Mouse (Mus musculus) midbrain, embryonic 16.5 days (tissue): Measurements from ENCODE around the gene Hoxc9. TPM values are rescaled to one million over a fixed set of nuclear protein-coding genes. Genes with fewer than 3 reads are reported as not detected.

ENCODE experiments used
- ATAC-seq: fragments of 200-750 bp; cut with Nextera tagmentation; 2 replicates; pipeline ENCODE4 v1.8.0; 2017; ENCODE audit warnings: moderate TSS enrichment
- H3K27ac ChIP-seq: fragments of 300-500 bp; sonication (generic); 2 replicates; pipeline ENCODE4 v1.5.1; 2014; ENCODE audit warnings: mild to moderate bottlenecking, low read length, mixed read lengths
- H3K27me3 ChIP-seq: fragments of 300-500 bp; sonication (generic); 2 replicates; pipeline ENCODE4 v1.6.1; 2014; ENCODE audit warnings: low read depth, low read length, mixed read lengths; ENCODE audit not compliant: control insufficient read depth, insufficient read depth
- H3K36me3 ChIP-seq: fragments of 300-500 bp; sonication (generic); 2 replicates; pipeline ENCODE4 v1.6.1; 2014; ENCODE audit warnings: mild to moderate bottlenecking, low read length, moderate library complexity, mixed read lengths; ENCODE audit not compliant: control insufficient read depth, insufficient read depth
- H3K4me1 ChIP-seq: fragments of 300-500 bp; sonication (generic); 2 replicates; pipeline ENCODE4 v1.6.1; 2014; ENCODE audit warnings: mild to moderate bottlenecking, low read length, mixed read lengths; ENCODE audit not compliant: control insufficient read depth, insufficient read depth
- H3K4me2 ChIP-seq: fragments of 300-500 bp; sonication (generic); 2 replicates; pipeline ENCODE4 v1.6.1; 2014; ENCODE audit warnings: mild to moderate bottlenecking, low read length, mixed read lengths
- H3K4me3 ChIP-seq: fragments of 300-500 bp; sonication (generic); 2 replicates; pipeline ENCODE4 v1.5.1; 2014; ENCODE audit warnings: low read depth, mild to moderate bottlenecking, low read length, moderate library complexity, mixed read lengths
- H3K9ac ChIP-seq: fragments of 300-500 bp; sonication (generic); 2 replicates; pipeline ENCODE4 v1.6.1; 2014; ENCODE audit warnings: low read depth, low read length, mixed read lengths
- H3K9me3 ChIP-seq: fragments of 300-500 bp; sonication (generic); replicated peaks from 2 replicates; pipeline ENCODE4 v1.6.1; 2014; ENCODE audit warnings: mild to moderate bottlenecking, low read length, mixed read lengths; ENCODE audit not compliant: control insufficient read depth, poor library complexity, severe bottlenecking
- WGBS: fragments of 180-500 bp; shearing (Covaris S2); extraction: QIAGEN DNeasy Blood & Tissue Kit; methylation state at CpG from one replicate; pipeline ENCODE4 v1.1.7; 2014; 5-methylcytosine and 5-hydroxymethylcytosine counted together
- polyA plus RNA-seq: library from polyadenylated mRNA; unstranded; fragments of >200 nt; fragmentation: Nextera tagmentation; extraction: Ambion mirVana; gene quantifications from 2 replicates; pipeline ENCODE4 v1.2.1, GENCODE M21; 2015

The Hoxc9 gene
- polyA plus RNA-seq, 1 experiment from 2014 or later: not detected

DNA sequence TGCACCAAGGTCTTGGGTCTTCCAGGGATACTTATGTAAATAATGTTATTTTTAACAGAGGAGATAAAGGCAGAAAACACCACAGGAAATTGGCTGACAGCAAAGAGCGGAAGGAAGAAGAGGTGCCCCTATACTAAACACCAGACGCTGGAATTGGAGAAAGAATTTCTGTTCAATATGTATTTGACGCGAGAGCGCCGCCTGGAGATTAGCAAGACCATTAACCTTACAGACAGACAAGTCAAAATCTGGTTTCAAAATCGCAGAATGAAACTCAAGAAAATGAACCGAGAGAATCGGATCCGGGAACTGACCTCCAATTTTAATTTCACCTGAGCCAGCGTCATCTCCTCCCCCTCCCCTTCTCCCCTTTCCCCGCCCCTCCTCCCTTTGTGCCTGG, 5.5 kb upstream of the Hoxc9 start:
- peaks cover 93% of the 10 kb centered on the region for H3K27me3 ChIP-seq
- peaks cover 3% of the 10 kb centered on the region; the same call in 1 of the 2 replicates for H3K4me1 ChIP-seq
- H3K9ac ChIP-seq: no peak overlapping the region
- under 1% methylated on average over 12 of the region's 12 CpGs for WGBS
- no peaks in the 10 kb centered on the region for H3K9me3 ChIP-seq
- no peaks in the 10 kb centered on the region for H3K36me3 ChIP-seq
- H3K4me2 ChIP-seq: no peak overlapping the region
- ATAC-seq: no peak
- H3K4me3 ChIP-seq: no peak overlapping the region
- H3K27ac ChIP-seq: no peak overlapping the region

DNA sequence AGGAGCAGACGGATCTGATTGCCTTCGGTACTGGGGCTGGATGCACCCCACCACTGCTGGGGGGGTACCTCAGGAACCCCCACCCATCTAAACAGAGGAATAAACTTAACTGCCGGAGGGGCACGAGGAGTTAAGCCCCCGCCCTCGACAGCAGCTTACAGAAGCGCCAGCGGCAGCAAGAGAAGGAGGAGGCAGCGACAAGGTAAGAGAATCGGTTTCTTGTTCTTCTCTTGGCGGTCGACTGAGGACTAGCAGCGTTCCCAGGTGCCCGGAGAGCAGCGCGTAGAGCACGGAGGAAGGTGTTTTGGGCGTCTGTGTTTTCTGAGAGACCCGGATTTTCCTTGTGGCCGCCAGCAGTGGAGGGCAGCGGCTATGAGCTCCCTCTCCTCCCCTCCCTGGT, 4.0 kb upstream of the Hoxc9 start:
- H3K27ac ChIP-seq: no peak overlapping the region
- H3K9me3 ChIP-seq: no peaks in the 10 kb centered on the region
- no peak overlapping the region for H3K4me3 ChIP-seq
- H3K9ac ChIP-seq: no peak overlapping the region
- ATAC-seq: no peak
- under 1% methylated on average over 21 of the region's 21 CpGs for WGBS
- no peak overlapping the region for H3K4me2 ChIP-seq
- H3K36me3 ChIP-seq: no peaks in the 10 kb centered on the region
- H3K4me1 ChIP-seq: no peaks in the 10 kb centered on the region
- H3K27me3 ChIP-seq: peaks cover 88% of the 10 kb centered on the region

DNA sequence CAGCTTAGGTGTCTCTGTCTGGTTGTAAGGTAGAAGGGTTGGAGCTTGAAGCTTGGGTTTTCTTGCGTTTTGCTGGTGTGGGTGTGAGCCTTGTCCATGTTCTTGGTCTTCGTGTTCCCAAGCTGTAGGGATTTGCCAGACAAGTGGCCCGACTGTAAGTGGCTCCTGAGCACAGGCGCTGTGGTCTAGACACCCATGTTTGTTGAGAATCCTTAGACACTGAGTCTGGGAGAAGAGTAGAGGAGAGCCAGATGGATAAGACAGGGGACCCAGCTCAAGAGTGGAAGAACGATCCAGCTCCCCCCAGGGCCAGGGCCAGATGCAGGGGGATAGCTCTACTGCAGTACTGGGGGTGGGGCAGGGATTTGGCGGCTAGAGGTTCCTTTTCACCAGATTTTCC, 3.5 kb upstream of the Hoxc9 start:
- WGBS: under 1% methylated on average over 6 of the region's 6 CpGs
- no peak overlapping the region for H3K27ac ChIP-seq
- no peak overlapping the region for H3K4me3 ChIP-seq
- no peak overlapping the region for H3K9ac ChIP-seq
- no peak overlapping the region for H3K4me2 ChIP-seq
- H3K9me3 ChIP-seq: no peaks in the 10 kb centered on the region
- no peaks in the 10 kb centered on the region for H3K36me3 ChIP-seq
- H3K4me1 ChIP-seq: no peaks in the 10 kb centered on the region
- no peak for ATAC-seq
- H3K27me3 ChIP-seq: peaks cover 87% of the 10 kb centered on the region

DNA sequence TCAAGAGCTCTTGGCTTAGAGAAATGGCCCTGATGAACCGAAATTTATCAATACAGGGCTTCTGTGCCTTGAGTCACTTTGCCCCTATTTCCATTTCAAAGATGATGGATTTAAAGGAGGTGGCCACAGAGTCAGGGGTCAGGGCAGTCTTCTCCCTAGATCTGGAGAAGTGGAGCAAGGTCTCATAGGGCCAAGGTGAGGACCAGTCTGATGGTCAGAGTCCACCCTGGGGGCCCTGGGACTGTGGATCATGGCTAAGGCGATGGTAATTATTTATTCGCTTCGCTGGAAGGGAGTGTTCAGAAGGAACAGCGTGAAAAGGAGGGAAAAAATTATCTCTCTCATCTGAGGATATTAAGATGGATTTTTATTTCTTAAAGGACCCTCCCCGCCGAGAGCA, 1.2 kb upstream of the Hoxc9 start:
- Histone ChIP-seq H3K4me3 (no peak overlapping the region), H3K36me3 (no peaks in the 10 kb centered on the region), H3K27ac (no peak overlapping the region), H3K9ac (no peak overlapping the region), H3K4me1 (no peaks in the 10 kb centered on the region), H3K9me3 (no peaks in the 10 kb centered on the region), H3K27me3 (peaks cover 88% of the 10 kb centered on the region), H3K4me2 (no peak overlapping the region)
- 5% methylated on average over 7 of the region's 7 CpGs for WGBS
- ATAC-seq: no peak

DNA sequence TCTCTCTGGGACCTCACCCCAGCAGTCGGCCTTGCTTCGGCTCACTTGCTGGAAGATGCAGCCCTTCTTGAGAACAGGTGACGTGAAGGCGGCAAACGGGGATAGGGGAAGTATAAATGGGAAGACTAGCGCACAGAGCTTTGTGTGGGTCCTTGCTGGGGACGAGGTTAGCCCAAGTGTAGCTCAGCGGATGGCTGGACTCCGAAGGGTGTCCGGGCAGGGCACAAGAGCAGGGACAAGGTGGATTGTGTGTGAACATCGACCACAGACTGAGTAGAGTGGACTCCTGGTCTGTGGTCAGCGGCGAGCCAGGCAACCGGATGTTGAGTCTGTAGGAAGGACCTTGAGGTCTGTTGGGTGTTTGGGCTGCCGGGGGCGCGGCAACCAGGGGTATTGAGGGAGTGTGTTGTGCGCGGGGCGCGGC, 539 bp upstream of the Hoxc9 start:
- WGBS: 1% methylated on average over 21 of the region's 21 CpGs
- Histone ChIP-seq H3K27ac (no peak overlapping the region), H3K36me3 (no peaks in the 10 kb centered on the region), H3K27me3 (peaks cover 87% of the 10 kb centered on the region), H3K9me3 (no peaks in the 10 kb centered on the region), H3K4me3 (no peak overlapping the region), H3K9ac (no peak overlapping the region), H3K4me2 (no peak overlapping the region), H3K4me1 (no peaks in the 10 kb centered on the region)
- no peak for ATAC-seq

DNA sequence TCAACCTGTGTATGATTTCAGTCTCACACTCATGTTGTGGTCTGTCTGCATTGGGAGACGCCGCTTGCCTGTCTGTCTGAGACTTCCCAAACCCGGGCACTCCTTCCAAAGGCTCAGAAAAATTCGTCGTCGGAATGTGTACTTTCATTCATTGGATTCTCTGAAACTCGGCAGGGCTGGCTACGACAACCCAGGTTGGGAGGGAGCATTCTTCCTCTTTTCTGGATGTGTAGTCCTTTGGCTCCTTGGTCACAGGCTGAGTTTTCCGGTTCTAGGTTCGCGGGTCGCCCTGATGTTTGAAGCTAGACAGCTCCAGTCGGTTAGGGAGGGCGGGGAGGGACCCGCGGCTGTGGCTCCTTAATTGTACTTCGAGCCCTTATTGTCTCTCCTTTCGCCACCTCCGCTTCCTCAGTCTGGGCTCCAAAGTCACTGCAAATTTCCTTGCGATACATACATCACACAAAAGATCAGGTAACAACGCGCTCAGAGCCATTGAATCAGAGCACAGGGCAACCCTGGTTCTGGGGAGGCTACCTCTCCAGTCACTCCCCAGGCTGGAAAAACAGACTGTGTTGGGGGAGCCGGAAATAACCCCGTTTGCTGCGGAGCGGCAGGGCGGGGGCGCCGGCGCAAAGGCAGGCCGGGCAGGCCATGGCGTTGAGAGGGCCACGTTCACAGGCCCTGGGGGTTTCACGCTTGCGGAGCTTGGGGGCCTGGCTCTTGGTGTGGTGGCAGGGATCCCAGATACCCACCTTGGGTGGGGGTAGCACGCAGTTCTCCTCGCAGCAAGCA, 588 bp downstream of the Hoxc9 start:
- no peak for ATAC-seq
- WGBS: under 1% methylated on average over 37 of the region's 37 CpGs
- no peak overlapping the region; the same call in 1 of the 2 replicates for H3K4me2 ChIP-seq
- H3K27ac ChIP-seq: no peak overlapping the region
- peaks cover 1% of the 10 kb centered on the region; the same call in 1 of the 2 replicates for H3K4me1 ChIP-seq
- peaks cover 80% of the 10 kb centered on the region for H3K27me3 ChIP-seq
- no peak overlapping the region for H3K4me3 ChIP-seq
- no peaks in the 10 kb centered on the region for H3K9me3 ChIP-seq
- no peak overlapping the region for H3K9ac ChIP-seq
- H3K36me3 ChIP-seq: no peaks in the 10 kb centered on the region

DNA sequence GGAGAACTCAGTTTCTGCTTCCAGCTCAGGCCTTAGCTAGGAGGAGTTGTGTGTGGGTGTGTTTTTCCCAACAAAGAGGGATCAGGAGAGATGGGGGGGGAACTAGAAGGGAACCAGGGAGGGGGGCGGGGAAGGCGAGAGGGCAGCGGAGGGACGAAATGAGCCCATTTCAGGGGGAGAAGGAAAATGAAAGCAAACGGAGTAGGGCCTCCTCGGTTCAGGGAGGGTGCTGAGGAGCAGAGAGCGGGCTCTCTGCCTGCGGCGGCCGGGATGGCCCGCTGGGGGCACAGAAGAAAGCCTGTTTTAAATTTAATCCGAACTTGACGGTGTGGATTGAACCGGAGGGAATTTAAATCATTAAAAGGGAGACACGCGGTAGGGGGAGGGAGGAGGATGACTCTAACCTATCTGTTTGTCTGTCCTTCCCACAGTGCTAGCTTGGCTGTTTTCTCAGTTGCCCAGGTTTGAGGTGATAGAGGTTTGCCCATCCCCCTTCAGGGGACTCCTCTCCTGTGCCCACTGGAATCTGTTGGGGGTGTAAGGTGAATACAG, 1.3 kb downstream of the Hoxc9 start:
- WGBS: 0% methylated on average over 16 of the region's 16 CpGs
- Histone ChIP-seq H3K4me3 (no peak overlapping the region), H3K9ac (no peak overlapping the region), H3K27me3 (peaks cover 80% of the 10 kb centered on the region), H3K27ac (no peak overlapping the region), H3K36me3 (no peaks in the 10 kb centered on the region), H3K4me1 (peaks cover 2% of the 10 kb centered on the region; the same call in 1 of the 2 replicates), H3K9me3 (no peaks in the 10 kb centered on the region), H3K4me2 (no peak overlapping the region; the same call in 1 of the 2 replicates)
- ATAC-seq: no peak

DNA sequence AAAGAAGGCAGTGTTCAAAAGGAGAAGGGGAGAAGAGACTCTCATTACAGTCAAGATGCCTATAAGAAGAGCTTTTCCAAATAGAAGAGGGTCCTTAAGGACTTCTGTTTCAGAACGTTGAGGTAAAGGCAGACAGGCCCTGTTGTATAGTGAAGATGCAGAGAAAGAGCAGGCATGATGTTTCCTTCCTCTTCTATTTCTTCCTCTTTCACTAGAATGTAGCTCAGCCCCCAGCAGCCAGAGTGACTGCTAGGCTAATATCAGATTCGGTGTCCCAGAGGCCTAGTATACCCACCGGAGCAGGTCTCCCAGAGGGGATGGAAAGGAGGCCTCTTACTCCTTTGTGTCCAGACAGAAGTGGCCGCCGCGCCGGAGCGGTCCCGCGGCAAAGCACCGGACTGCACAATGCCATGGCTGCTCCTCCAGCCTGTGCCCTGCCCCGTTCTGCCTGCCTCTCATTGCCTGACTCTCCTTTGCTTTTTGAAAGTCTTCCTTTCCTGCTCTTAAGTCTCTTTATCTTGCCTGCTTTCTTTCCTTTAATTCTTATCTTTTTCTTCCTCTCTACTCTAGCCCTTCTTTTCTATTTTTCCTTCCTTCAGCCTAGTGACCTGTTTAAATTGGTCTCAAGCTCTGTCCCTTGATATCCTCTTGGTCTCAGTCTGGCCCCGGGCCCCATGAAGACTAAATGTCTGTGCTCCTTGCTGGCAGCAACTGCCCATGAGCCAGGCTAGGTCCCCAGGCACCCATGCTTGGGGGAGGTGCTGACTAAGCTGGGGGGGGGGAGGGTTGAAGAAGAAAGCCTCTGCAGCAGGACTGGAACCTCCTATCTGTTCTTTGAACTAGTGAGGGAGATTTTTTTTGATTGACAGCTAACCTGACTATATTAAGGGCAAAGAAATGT, 2.6 kb downstream of the Hoxc9 start:
- Histone ChIP-seq H3K4me3 (no peak overlapping the region), H3K4me2 (no peak overlapping the region), H3K4me1 (peaks cover 2% of the 10 kb centered on the region; the same call in 1 of the 2 replicates), H3K27ac (no peak overlapping the region), H3K9ac (no peak overlapping the region), H3K27me3 (peaks cover 78% of the 10 kb centered on the region), H3K36me3 (no peaks in the 10 kb centered on the region), H3K9me3 (no peaks in the 10 kb centered on the region)
- WGBS: 0% methylated on average over 13 of the region's 13 CpGs
- ATAC-seq: no peak
